Mouse (Mus musculus): ENCODE results near the gene Tnpo2. TPM values are rescaled to one million over a fixed set of nuclear protein-coding genes. Genes with fewer than 3 reads are reported as not detected.

Tnpo2 gene
- polyA plus RNA-seq, 1 experiment from 2014 or later, result 24.0 TPM

GRCm38 (mm10) chr8:85043619-85044018 is 6.9 kb downstream of the Tnpo2 start:
- no peak overlapping the region for H3K9ac ChIP-seq
- H3K27me3 ChIP-seq, result no peaks in the 10 kb centered on the region
- H3K27ac ChIP-seq, result no peak overlapping the region
- H3K36me3 ChIP-seq, result peaks cover 92% of the 10 kb centered on the region
- WGBS (ENCODE audit: insufficient replicate concordance), result 88% methylated on average over 6 of the region's 6 CpGs
- H3K4me3 ChIP-seq (replicated peaks), result no peak overlapping the region
- H3K4me2 ChIP-seq, result no peak overlapping the region
- DNase-seq (no peak), ATAC-seq (ENCODE audit: low read depth) (no peak)
- no peaks in the 10 kb centered on the region for H3K9me3 ChIP-seq (replicated peaks)
- peaks cover 35% of the 10 kb centered on the region for H3K4me1 ChIP-seq (replicated peaks)

- Histone ChIP-seq H3K9ac (no peak overlapping the region), H3K4me1 (replicated peaks) (peaks cover 29% of the 10 kb centered on the region), H3K4me2 (no peak overlapping the region), H3K36me3 (peaks cover 50% of the 10 kb centered on the region), H3K27me3 (no peaks in the 10 kb centered on the region), H3K9me3 (replicated peaks) (no peaks in the 10 kb centered on the region), H3K27ac (no peak overlapping the region), H3K4me3 (replicated peaks) (no peak overlapping the region)
- DNase-seq, result no peak
- WGBS (ENCODE audit: insufficient replicate concordance), result 80% methylated on average over 7 of the region's 7 CpGs
- ATAC-seq (ENCODE audit: low read depth), result no peak
These were observed 20.7 kb downstream of the Tnpo2 start for GRCm38 (mm10) chr8:85057367-85057766.

GRCm38 (mm10) chr8:85059879-85060616 is 23.3 kb downstream of the Tnpo2 start, which contains the start of gene Fbxw9:
Gene Fbxw9 (plus strand): TSS chr8:85060055.
- Histone ChIP-seq H3K4me3 (replicated peaks) (peak within 1 kb of the TSS; percentile 81), H3K27ac (no peak within 1 kb of the TSS)

DNA sequence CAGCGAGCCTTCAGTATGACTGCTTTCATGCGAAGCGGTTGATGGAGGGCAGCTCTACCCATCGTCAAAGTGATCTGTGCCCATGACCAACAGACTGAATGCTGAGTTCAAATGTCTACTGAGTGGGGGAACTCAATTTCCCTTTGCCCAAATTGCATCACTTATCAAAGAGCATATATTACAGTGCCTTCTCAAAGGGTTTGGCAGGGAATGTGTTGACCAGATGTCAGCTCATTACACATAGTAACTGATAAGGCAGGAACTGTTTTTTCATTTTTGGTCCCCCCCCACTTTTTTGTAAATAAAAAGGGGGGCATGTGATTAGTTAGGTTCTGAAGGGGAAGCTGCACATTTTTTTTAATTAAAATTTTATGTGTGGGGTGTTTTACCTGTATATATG is 25.9 kb downstream of the Tnpo2 start:
- H3K9me3 ChIP-seq (replicated peaks), result no peaks in the 10 kb centered on the region
- H3K27ac ChIP-seq, result no peak overlapping the region
- no peaks in the 10 kb centered on the region for H3K27me3 ChIP-seq
- H3K4me2 ChIP-seq, result no peak overlapping the region
- ATAC-seq (ENCODE audit: low read depth), result no peak
- no peak for DNase-seq
- H3K36me3 ChIP-seq, result peaks cover 6% of the 10 kb centered on the region; the same call in 1 of the 2 replicates
- peaks cover 35% of the 10 kb centered on the region for H3K4me1 ChIP-seq (replicated peaks)
- no peak overlapping the region for H3K4me3 ChIP-seq (replicated peaks)
- no peak overlapping the region for H3K9ac ChIP-seq
- 87% methylated on average over 4 of the region's 4 CpGs for WGBS (ENCODE audit: insufficient replicate concordance)

More at GRCm38 (mm10) chr8:85059879-85060616, 23.3 kb downstream of the Tnpo2 start, which contains the start of gene Fbxw9:
- Histone ChIP-seq H3K36me3 (peaks cover 24% of the 10 kb centered on the region), H3K27me3 (no peaks in the 10 kb centered on the region), H3K4me1 (replicated peaks) (peaks cover 29% of the 10 kb centered on the region), H3K4me2 (peak within 1 kb of the TSS; percentile 96), H3K9ac (peak within 1 kb of the TSS; percentile 75), H3K9me3 (replicated peaks) (no peaks in the 10 kb centered on the region)
- ATAC-seq (ENCODE audit: low read depth) (peak; percentile 81), DNase-seq (peak; percentile 74)
- under 1% methylated on average over 53 of the region's 53 CpGs for WGBS (ENCODE audit: insufficient replicate concordance)

- WGBS (ENCODE audit: insufficient replicate concordance), result 56% methylated on average over 2 of the region's 2 CpGs
- Histone ChIP-seq H3K4me2 (no peak overlapping the region), H3K36me3 (peaks cover 6% of the 10 kb centered on the region; the same call in 1 of the 2 replicates), H3K4me1 (replicated peaks) (peaks cover 24% of the 10 kb centered on the region), H3K9ac (no peak overlapping the region), H3K9me3 (replicated peaks) (no peaks in the 10 kb centered on the region), H3K27ac (peak overlapping the region; percentile 63), H3K4me3 (replicated peaks) (no peak overlapping the region), H3K27me3 (no peaks in the 10 kb centered on the region)
- DNase-seq (no peak), ATAC-seq (ENCODE audit: low read depth) (peak; percentile 47)
These were observed 28.5 kb downstream of the Tnpo2 start for GRCm38 (mm10) chr8:85065213-85065612.

GRCm38 (mm10) chr8:85067155-85067554 is 30.4 kb downstream of the Tnpo2 start:
- H3K9ac ChIP-seq, result no peak overlapping the region
- peaks cover 6% of the 10 kb centered on the region; the same call in 1 of the 2 replicates for H3K36me3 ChIP-seq
- H3K9me3 ChIP-seq (replicated peaks), result no peaks in the 10 kb centered on the region
- WGBS (ENCODE audit: insufficient replicate concordance), result 86% methylated on average over 2 of the region's 2 CpGs
- DNase-seq, result no peak
- H3K4me1 ChIP-seq (replicated peaks), result peaks cover 21% of the 10 kb centered on the region
- ATAC-seq (ENCODE audit: low read depth), result no peak
- H3K27me3 ChIP-seq, result no peaks in the 10 kb centered on the region
- H3K4me3 ChIP-seq (replicated peaks), result no peak overlapping the region
- no peak overlapping the region for H3K4me2 ChIP-seq
- H3K27ac ChIP-seq, result no peak overlapping the region

GRCm38 (mm10) chr8:85067982-85068381 is 31.3 kb downstream of the Tnpo2 start, which contains the start of gene Gm5741:
Gene Gm5741 (minus strand): TSS chr8:85067982.
- ATAC-seq (ENCODE audit: low read depth) (no peak), DNase-seq (no peak)
- Histone ChIP-seq H3K27me3 (no peaks in the 10 kb centered on the region), H3K4me2 (no peak within 1 kb of the TSS), H3K27ac (no peak within 1 kb of the TSS), H3K36me3 (peaks cover 7% of the 10 kb centered on the region; the same call in 1 of the 2 replicates), H3K9ac (no peak within 1 kb of the TSS), H3K4me1 (replicated peaks) (peaks cover 29% of the 10 kb centered on the region), H3K9me3 (replicated peaks) (no peaks in the 10 kb centered on the region), H3K4me3 (replicated peaks) (no peak within 1 kb of the TSS)

DNA sequence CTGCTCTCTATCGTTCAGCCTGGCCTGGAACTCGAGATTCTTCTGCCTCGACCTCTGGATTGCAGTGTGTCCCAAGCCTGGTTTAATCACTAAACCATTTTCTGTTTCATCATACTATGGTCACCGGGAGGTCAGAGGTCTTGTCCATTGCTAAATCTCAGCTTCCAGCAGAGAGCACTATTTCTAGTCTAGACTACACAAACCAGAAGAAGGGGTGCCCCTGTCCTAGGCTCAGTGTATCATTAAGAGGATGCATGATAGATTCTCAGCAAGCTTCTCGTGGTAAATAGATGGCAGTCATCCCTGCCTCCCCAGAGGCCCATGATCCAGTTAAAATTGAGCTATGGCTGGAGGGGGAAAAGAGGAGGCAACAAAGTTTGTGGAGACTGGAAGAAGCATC is 34.3 kb downstream of the Tnpo2 start:
- ATAC-seq (ENCODE audit: low read depth) (peak; percentile 10; the same call in 1 of the 2 replicates), DNase-seq (no peak)
- WGBS (ENCODE audit: insufficient replicate concordance), result 67% methylated on average over 5 of the region's 5 CpGs
- Histone ChIP-seq H3K4me2 (peak overlapping the region; percentile 77), H3K4me1 (replicated peaks) (peaks cover 53% of the 10 kb centered on the region), H3K27ac (peak overlapping the region; percentile 94), H3K9me3 (replicated peaks) (no peaks in the 10 kb centered on the region), H3K4me3 (replicated peaks) (peak overlapping the region; percentile 91), H3K36me3 (peaks cover 33% of the 10 kb centered on the region), H3K9ac (peak overlapping the region; percentile 93; the same call in 1 of the 2 replicates), H3K27me3 (no peaks in the 10 kb centered on the region)

DNA sequence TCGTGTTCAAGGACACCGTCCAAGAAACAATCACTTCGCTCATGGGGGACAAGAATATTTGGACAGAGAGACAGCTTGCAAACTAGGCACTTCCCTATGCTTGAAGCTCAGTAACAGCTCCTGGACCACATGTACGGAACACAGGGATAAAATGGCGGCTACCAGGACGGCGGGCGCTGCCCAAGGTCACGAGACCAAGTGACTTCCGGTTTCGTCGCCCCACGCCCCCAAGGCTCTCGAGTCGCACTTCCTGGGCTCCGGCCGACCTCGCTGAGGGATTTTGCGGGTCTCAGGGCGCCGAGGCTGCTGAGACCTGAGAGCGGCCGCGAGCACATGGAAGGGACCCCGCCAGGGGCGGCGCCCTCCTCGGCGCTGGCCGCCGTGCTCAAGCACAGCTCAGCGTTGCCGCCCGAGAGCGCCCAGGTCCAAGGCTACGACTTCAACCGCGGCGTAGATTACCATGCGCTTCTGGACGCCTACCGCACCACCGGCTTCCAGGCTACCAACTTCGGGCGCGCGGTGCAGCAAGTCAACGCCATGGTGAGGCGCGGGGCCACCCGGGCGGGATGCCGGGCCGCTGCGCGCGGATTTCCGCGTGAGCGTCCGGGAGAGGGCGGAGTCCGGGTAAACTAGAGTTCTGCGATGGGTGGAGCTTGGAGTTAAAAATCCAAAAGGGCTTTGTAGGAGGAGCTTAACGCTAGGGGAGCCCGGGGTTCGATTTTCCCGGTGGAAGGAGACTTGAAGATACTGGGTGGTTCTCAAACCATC is 35.0 kb downstream of the Tnpo2 start, which contains the start of gene Dhps:
Gene Dhps (plus strand): TSS at position 244 of the 768 bp plus-strand sequence.
- peak; percentile 77 for ATAC-seq (ENCODE audit: low read depth)
- H3K27me3 ChIP-seq, result no peaks in the 10 kb centered on the region
- no peaks in the 10 kb centered on the region for H3K9me3 ChIP-seq (replicated peaks)
- peaks cover 38% of the 10 kb centered on the region for H3K36me3 ChIP-seq
- peak within 1 kb of the TSS; percentile 93 for H3K9ac ChIP-seq
- H3K4me2 ChIP-seq, result peak within 1 kb of the TSS; percentile 77
- peak within 1 kb of the TSS; percentile 94 for H3K27ac ChIP-seq
- H3K4me1 ChIP-seq (replicated peaks), result peaks cover 59% of the 10 kb centered on the region
- WGBS (ENCODE audit: insufficient replicate concordance), result under 1% methylated on average over 66 of the region's 68 CpGs
- H3K4me3 ChIP-seq (replicated peaks), result peak within 1 kb of the TSS; percentile 91
- DNase-seq, result peak; percentile 84

DNA sequence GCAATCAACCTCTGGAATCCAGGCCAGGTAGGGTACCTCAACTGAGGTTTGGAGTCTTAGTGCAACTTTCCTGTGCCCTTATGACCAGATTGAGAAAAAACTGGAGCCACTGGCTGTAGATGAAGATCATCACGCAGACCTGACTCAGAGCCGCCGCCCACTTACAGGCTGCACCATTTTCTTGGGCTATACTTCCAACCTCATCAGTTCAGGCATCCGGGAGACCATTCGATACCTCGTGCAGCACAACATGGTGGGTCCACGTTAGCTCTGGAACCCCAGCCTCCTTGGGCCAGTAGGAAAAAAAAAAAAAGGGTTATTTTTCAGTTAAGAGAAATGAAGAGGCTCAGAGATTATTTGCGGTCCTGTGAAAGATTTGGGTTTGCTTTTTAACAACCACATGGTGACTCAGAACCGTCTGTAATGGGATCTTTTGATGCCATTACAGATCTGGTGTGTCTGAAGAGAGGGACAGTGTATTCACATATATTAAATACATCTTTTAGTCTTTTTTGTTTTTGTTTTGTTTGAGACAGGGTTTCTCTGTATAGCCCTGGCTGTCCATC is 35.7 kb downstream of the Tnpo2 start:
- Histone ChIP-seq H3K27ac (peak overlapping the region; percentile 94), H3K4me3 (replicated peaks) (peak overlapping the region; percentile 91), H3K36me3 (peaks cover 42% of the 10 kb centered on the region), H3K27me3 (no peaks in the 10 kb centered on the region), H3K9ac (peak overlapping the region; percentile 93), H3K4me2 (peak overlapping the region; percentile 77), H3K9me3 (replicated peaks) (no peaks in the 10 kb centered on the region), H3K4me1 (replicated peaks) (peaks cover 67% of the 10 kb centered on the region)
- no peak for DNase-seq
- 37% methylated on average over 9 of the region's 9 CpGs for WGBS (ENCODE audit: insufficient replicate concordance)
- ATAC-seq (ENCODE audit: low read depth), result no peak

GRCm38 (mm10) chr8:85073041-85073612 is 36.4 kb downstream of the Tnpo2 start:
- H3K9ac ChIP-seq, result peak overlapping the region; percentile 93; the same call in 1 of the 2 replicates

More at GRCm38 (mm10) chr8:85073041-85073612, 36.4 kb downstream of the Tnpo2 start:
- no peak for DNase-seq
- H3K36me3 ChIP-seq, result peaks cover 47% of the 10 kb centered on the region
- 0 out of 2 replicates have a peak overlapping the region, but pooled peaks have one; percentile 15 for H3K27ac ChIP-seq
- peak overlapping the region; percentile 91 for H3K4me3 ChIP-seq (replicated peaks)
- no peak for ATAC-seq (ENCODE audit: low read depth)
- H3K9me3 ChIP-seq (replicated peaks), result no peaks in the 10 kb centered on the region
- peak overlapping the region; percentile 77 for H3K4me2 ChIP-seq
- H3K27me3 ChIP-seq, result no peaks in the 10 kb centered on the region
- 85% methylated on average over 15 of the region's 15 CpGs for WGBS (ENCODE audit: insufficient replicate concordance)
- H3K4me1 ChIP-seq (replicated peaks), result peaks cover 72% of the 10 kb centered on the region
